Mouse (Mus musculus): ENCODE data around the gene Ccdc142.

Ccdc142 gene

GRCm38 (mm10) chr6:83101316-83101687 is at the start of gene Ccdc142, which contains the start of gene Gm42688:
TSS of gene Ccdc142 (plus strand) at chr6:83101601.
TSS of gene Gm42688 (plus strand) at chr6:83101617.
- peak; percentile 94 for DNase-seq

- no peak for DNase-seq
These were observed 48.1 kb upstream of the Ccdc142 start for GRCm38 (mm10) chr6:83053136-83053960.

- DNase-seq: peak; percentile 98
These were observed 47.1 kb upstream of the Ccdc142 start, which contains the start of gene Aup1 for GRCm38 (mm10) chr6:83054074-83054851. TSS of gene Aup1 (plus strand) at chr6:83054521.

GRCm38 (mm10) chr6:83054871-83055431 is 46.5 kb upstream of the Ccdc142 start, which contains the start of gene Htra2:
TSS of gene Htra2 (minus strand) at chr6:83055273.
- DNase-seq: peak; percentile 44

GRCm38 (mm10) chr6:83057790-83058189 is 43.6 kb upstream of the Ccdc142 start, which contains the start of gene Dqx1:
TSS of gene Dqx1 (plus strand) at chr6:83057844.
- peak; percentile 86 for DNase-seq

GRCm38 (mm10) chr6:83058725-83059124 is 42.7 kb upstream of the Ccdc142 start:
- DNase-seq: no peak

- DNase-seq: no peak
These were observed 35.4 kb upstream of the Ccdc142 start for GRCm38 (mm10) chr6:83065995-83066394.

GRCm38 (mm10) chr6:83066441-83066840 is 35.0 kb upstream of the Ccdc142 start:
- no peak for DNase-seq

- no peak for DNase-seq
These were observed 33.2 kb upstream of the Ccdc142 start for GRCm38 (mm10) chr6:83068221-83068620.

- no peak for DNase-seq
These were observed 32.5 kb upstream of the Ccdc142 start for GRCm38 (mm10) chr6:83068706-83069487.

GRCm38 (mm10) chr6:83069488-83070246 is 31.7 kb upstream of the Ccdc142 start:
- no peak for DNase-seq

- DNase-seq: no peak
These were observed 31.3 kb upstream of the Ccdc142 start, which contains the start of gene Tlx2 for GRCm38 (mm10) chr6:83070247-83070310. TSS of gene Tlx2 (minus strand) at chr6:83070293.

GRCm38 (mm10) chr6:83070311-83071219 is 30.8 kb upstream of the Ccdc142 start:
- no peak for DNase-seq

GRCm38 (mm10) chr6:83071220-83071619 is 30.2 kb upstream of the Ccdc142 start:
- no peak for DNase-seq

- DNase-seq: no peak
These were observed 26.4 kb upstream of the Ccdc142 start for GRCm38 (mm10) chr6:83074979-83075378.

- no peak for DNase-seq
These were observed 23.6 kb upstream of the Ccdc142 start, which contains the start of gene Pcgf1 for GRCm38 (mm10) chr6:83077630-83078323. TSS of gene Pcgf1 (plus strand) at chr6:83077869.

- peak; percentile 99 for DNase-seq
These were observed 23.0 kb upstream of the Ccdc142 start for GRCm38 (mm10) chr6:83078324-83078858.

GRCm38 (mm10) chr6:83080210-83080609 is 21.2 kb upstream of the Ccdc142 start:
- no peak for DNase-seq

GRCm38 (mm10) chr6:83083497-83083896 is 17.9 kb upstream of the Ccdc142 start:
- no peak for DNase-seq

- DNase-seq: no peak
These were observed 16.9 kb upstream of the Ccdc142 start for GRCm38 (mm10) chr6:83084477-83084876.
